Mouse (Mus musculus) fat pad, adult 2 months (tissue): ENCODE data around the gene Nkx2-3.

Experiments
- DNase-seq: peaks from one replicate; pipeline ENCODE4 v3.0.0-alpha.2; 2011; ENCODE audit warnings: low read depth, low spot score; ENCODE audit errors: extremely low read depth

The Nkx2-3 gene

GRCm38 (mm10) chr19:43618505-43619030 lies 6.4 kb downstream of the Nkx2-3 start:
- DNase-seq, result no peak

GRCm38 (mm10) chr19:43619916-43620479 lies 7.9 kb downstream of the Nkx2-3 start:
- no peak for DNase-seq

GRCm38 (mm10) chr19:43623913-43624312 lies 11.8 kb downstream of the Nkx2-3 start:
- DNase-seq, result no peak

GRCm38 (mm10) chr19:43626160-43626559 lies 14.0 kb downstream of the Nkx2-3 start:
- DNase-seq, result no peak

GRCm38 (mm10) chr19:43627345-43627744 lies 15.2 kb downstream of the Nkx2-3 start:
- DNase-seq, result no peak

- no peak for DNase-seq
Measured at GRCm38 (mm10) chr19:43629088-43629487, 17.0 kb downstream of the Nkx2-3 start.

GRCm38 (mm10) chr19:43630466-43631251 lies 18.5 kb downstream of the Nkx2-3 start:
- no peak for DNase-seq

- peak; percentile 97 for DNase-seq
Measured at GRCm38 (mm10) chr19:43641833-43642232, 29.7 kb downstream of the Nkx2-3 start.

- no peak for DNase-seq
Measured at GRCm38 (mm10) chr19:43642843-43643242, 30.7 kb downstream of the Nkx2-3 start.

GRCm38 (mm10) chr19:43645508-43645907 lies 33.4 kb downstream of the Nkx2-3 start:
- no peak for DNase-seq

GRCm38 (mm10) chr19:43646852-43647251 lies 34.7 kb downstream of the Nkx2-3 start:
- DNase-seq, result no peak

GRCm38 (mm10) chr19:43647261-43647660 lies 35.1 kb downstream of the Nkx2-3 start:
- no peak for DNase-seq

- DNase-seq, result no peak
Measured at GRCm38 (mm10) chr19:43648343-43648742, 36.2 kb downstream of the Nkx2-3 start.

- no peak for DNase-seq
Measured at GRCm38 (mm10) chr19:43651241-43651785, 39.2 kb downstream of the Nkx2-3 start.

GRCm38 (mm10) chr19:43655735-43656492 lies 43.8 kb downstream of the Nkx2-3 start:
- no peak for DNase-seq

- DNase-seq, result no peak
Measured at GRCm38 (mm10) chr19:43659632-43660031, 47.5 kb downstream of the Nkx2-3 start.

GRCm38 (mm10) chr19:43660774-43661173 lies 48.6 kb downstream of the Nkx2-3 start:
- no peak for DNase-seq

- DNase-seq, result no peak
Measured at GRCm38 (mm10) chr19:43662176-43662967, 50.2 kb downstream of the Nkx2-3 start.

- DNase-seq, result no peak
Measured at GRCm38 (mm10) chr19:43663471-43663870, 51.3 kb downstream of the Nkx2-3 start.
